Mouse (Mus musculus) forelimb bud, embryonic 11.5 days (tissue): ENCODE measurements around the gene Plxnb3.
"Not testable (repeated sequence)": the region's sequence is repeated elsewhere in the genome, so short reads cannot be mapped to it uniquely, and the experiment has no call there.

Experiments
- DNase-seq: peaks from one replicate; pipeline ENCODE4 v3.0.0-alpha.2; 2012; ENCODE audit warnings: low read depth, low spot score

Gene Plxnb3

DNA sequence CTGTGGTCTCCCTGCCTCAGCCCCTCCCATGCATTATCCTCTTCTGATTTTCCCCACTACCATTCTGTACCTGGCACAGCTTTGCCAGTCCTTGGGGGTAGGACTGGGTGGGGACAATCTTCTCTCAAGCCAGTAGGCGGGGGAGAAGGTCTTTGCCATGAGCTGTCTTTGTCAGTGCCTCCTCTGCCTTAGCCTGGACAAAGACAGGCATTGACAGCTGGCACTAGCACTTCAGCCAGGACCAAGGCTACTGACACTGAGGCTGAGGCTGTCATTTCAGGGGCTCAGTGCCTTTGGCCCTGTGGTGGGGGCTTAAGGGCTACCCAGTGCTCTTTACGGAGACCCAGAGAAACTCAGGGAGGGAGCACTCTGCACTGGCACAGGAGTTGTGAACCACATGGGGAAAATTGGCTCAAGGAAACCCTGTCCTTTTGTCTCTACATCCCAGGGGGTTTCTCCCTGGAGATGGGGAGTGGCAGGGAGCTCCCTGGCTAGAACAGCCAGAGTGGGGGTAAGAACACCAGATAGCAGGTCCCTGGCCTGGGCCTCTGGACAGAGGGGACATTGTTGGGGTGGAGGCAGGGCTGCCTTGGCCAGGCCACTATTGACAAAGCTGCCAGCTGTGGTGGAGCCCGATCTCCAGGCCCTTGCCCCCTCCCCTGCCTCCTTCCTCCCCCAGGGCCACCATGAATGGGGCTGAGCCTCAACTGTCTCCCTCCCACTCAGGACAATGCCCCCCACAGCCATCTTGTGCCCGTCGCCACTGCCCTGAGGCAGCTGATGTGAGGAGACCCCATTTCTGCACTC, at the start of gene Plxnb3:
Gene Plxnb3, plus strand, starts transcription at position 757 of the 807 bp plus-strand sequence.
- no peak for DNase-seq

DNA sequence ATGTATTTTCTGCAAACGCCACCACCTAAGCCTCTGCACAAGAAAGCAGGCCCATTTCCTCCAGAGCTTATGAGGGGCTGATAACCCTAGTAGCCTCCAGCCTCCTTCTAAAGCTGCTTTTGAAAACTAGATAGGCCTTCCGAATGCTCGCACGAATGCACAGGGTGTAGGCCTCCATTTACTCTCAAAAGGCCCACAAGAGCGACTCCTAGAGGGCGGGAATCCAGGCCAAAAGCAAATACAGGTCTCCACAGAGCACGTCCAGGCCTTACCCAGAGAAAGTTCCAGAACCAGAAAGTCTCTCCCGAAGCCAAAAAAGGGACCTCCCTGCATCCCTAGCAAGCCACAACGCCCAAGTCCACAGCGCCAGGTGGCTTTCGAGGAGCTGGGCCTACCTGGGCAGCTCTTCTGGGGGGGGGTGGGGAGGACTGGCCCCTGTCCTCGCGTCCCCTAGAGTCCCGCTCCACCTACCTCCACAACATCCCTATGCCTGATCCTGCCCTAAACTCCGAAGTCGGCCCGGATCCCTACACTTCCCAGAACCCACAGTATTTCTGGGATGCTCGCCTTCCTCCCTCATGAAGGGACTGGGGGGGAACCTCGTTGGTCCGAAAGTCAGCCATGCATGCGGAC, 41.3 kb upstream of the Plxnb3 start:
- peak; percentile 3 for DNase-seq

GRCm38 (mm10) chrX:73716109-73716661, 40.7 kb upstream of the Plxnb3 start, which contains the start of the genes Bcap31 and Abcd1:
Gene Bcap31, minus strand, starts transcription at chrX:73716175.
Gene Abcd1, plus strand, starts transcription at chrX:73716597.
- DNase-seq: peak; percentile 92

GRCm38 (mm10) chrX:73716709-73717545, 40.0 kb upstream of the Plxnb3 start:
- peak; percentile 40 for DNase-seq

GRCm38 (mm10) chrX:73717667-73718066, 39.2 kb upstream of the Plxnb3 start:
- no peak for DNase-seq

DNA sequence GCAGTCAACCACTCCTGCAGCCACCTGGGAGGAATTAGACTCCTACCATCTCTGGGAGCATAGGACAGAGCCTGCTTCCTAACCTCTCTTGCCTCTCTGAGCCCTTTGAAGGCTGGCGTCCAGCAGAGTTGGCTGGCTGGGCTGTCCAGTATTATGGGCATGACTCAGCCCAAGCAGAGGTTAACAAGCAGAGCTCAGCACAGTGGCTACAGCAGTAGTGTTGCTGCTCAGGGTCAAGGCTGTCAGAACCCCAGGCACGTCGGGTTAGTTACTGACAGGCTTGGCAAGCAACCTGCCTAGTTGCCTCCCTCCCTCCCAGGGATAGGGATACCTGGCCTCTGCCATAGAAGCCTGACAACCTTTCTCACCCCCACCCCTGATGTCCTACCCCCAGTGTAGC, 38.6 kb upstream of the Plxnb3 start:
- no peak for DNase-seq

DNA sequence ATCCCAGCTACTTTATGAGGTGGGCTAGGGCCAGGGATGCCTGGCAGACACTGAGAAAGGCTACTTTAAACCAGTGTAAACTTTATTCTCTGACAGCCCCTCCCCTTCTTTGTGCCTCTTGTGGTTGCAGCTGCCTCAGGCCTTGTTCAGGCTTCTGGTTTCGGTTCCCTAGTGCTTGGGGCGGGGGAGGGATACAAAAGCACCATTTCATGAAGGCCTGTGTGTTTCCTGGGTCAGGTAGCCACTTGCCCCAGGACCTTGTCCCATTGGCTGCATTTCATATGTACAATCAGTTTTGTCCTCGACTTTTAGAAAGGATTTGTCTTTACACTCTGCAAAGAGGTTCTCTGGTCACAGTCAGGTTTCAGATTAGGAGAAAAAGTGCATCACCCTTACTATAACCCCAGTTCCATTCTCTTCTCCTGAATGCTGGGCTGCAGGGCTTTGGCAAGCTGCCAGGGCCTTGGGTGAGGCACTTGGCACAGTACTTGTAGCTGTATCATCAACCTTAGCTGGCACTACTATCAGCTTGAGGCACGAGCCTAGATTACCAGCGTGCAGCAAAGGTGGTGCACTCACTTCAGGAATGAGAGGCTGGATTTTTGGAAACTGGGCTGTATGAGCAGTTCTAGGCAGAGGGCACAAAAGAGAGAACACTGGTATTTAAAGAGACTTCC, 38.1 kb upstream of the Plxnb3 start:
- DNase-seq: peak; percentile 2

DNA sequence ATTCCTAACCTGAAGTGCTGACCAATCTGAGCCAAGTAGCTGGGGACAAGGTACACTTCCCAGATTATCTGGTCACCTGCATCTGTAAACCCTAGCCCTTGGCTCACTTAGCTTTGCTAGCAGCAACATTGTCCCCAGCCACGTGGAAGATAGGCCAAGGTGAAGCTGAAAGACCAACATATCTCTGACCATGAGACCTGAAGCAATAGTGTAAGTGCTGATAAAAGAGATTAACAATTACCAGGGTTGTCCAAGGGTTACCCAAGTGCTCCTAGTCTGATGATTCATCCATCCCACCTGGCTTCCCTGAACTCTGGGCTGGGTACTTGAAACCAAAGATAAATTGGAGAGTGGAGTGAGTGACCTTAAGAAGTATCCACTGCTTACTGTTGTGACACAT, 26.0 kb upstream of the Plxnb3 start:
- DNase-seq: no peak

DNA sequence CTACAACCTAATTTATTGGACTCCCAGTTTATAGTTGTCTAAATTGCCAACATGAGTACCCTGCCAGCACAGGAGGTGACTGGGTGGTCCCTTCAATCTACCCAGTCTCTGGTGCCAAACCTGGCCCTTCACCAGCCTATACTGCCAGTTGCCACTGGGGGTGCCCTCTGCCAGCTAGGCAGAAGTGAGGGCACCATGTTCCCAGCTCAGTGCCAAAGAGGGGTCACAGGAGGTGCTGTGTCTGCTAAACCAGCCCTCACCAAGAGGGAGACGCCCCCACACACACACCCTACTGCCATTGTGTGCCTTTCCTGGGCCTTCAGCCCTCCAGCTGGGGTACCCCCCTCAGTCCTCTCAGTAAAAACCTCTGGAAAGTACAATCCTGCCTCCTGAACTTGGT, 18.7 kb upstream of the Plxnb3 start:
- no peak for DNase-seq

DNA sequence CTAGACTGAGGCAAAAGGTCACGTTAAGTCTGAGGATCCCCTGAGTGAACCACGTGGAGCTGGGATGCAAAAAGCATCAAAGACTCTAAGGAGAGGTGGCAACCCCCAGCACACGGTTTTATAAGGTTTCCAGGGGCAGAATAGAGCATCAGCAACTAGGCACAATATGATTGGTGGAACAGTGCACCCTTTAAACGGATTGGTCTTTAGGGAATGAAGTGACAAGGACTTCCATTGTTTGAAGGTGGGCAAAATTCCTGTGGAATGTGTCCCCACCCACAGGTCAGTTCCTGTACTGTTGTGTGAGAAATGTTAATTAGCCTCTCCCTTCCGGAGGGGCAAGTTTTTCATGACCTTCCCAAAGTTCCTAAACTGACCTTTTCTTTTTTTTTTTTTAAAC, 17.7 kb upstream of the Plxnb3 start:
- no peak for DNase-seq

GRCm38 (mm10) chrX:73739841-73740240, 17.0 kb upstream of the Plxnb3 start:
- not testable (repeated sequence) for DNase-seq

- no peak for DNase-seq
Measured at GRCm38 (mm10) chrX:73744774-73745481, 12.0 kb upstream of the Plxnb3 start.

DNA sequence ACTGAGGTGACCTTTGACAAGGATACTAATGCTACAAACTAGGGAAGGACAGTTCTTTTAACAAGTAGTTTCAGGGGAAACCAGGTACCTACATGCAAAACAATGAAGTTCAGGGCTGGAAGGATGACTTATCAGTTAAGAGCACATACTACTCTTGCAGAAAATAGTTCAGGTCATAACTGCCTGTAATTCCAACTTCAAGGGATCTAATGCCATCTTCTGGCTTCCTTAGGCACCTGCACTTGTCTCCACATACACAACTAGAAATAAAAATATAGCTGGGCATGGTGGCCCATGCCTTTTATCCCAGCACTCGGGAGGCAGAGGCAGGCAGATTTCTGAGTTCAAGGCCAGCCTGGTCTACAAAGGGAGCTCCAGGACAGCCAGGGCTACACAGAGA, 7.9 kb upstream of the Plxnb3 start:
- DNase-seq: no peak

GRCm38 (mm10) chrX:73758611-73759290, 1.9 kb downstream of the Plxnb3 start:
- no peak for DNase-seq

DNA sequence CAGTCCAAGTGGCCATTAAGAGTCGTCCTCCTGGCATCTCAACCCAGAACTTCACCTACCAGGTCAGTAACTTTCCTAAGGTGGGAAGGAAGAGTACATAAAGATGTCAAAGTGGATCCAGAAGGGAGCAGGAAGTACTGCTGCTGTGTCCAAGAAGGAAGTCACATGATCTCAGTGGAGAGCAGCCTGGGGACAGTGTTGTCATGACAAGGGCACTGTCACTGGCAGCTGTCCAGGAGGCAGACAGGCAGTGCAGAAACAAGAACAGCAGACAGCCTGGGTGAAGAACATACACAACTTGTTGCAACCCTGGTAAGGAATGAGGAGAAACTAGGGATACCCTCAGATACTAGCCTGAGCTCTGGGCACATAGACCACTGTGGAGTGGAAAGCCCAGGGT, 8.4 kb downstream of the Plxnb3 start:
- DNase-seq: no peak

GRCm38 (mm10) chrX:73767267-73767666, 10.4 kb downstream of the Plxnb3 start:
- no peak for DNase-seq

DNA sequence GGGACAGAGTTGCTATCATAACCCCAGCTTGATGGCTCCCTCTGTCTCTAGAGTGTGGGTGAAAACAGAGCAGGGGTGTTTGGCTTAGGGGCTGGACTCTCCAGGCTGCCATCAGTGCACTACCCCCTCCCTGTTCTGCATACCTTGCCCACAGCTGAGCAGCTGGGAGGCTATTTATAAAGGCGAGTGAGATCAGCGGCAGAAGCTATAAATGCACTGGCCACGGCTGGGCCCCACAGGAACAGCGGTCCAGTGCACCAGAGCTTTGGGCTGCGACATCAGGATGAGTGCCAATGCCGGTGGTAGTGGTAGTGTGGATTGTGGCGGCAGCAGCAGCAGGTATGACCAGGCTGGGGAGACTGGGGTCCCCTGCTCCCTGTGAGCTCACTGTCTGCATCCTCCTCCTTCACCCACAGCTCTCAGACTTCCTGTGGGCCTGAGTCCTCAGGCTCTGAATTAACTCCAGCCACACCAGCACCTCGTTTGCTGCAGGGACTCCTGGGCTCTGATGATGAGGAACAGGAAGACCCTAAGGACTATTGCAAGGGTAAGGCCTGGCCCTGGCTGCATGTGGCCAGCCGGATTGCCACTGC, 17.4 kb downstream of the Plxnb3 start, which contains the start of gene Srpk3:
Gene Srpk3, plus strand, starts transcription at position 238 of the 593 bp plus-strand sequence.
- DNase-seq: no peak

- DNase-seq: no peak
Measured at GRCm38 (mm10) chrX:73774802-73775483, 18.1 kb downstream of the Plxnb3 start.

DNA sequence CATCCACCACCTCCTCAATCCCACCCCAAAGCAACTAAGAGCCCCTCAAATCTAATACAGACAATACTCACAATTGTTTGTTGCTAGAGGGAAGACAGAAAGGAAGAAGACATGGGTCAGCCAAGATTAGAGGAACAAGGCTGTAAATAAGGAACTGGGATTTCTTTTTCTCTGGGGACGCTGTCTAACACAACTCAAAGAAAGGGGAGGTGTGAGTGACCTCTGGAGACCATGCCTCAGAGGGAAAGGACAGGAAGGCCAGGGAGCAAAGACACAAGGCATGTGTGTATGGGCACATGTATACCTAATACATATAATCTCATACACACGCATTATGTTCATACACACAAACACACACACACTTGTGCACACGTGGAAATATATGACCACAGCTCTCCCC, 25.3 kb downstream of the Plxnb3 start:
- no peak for DNase-seq
